ENCODE assay signal across 21 mouse cellular contexts in the genomic region with DNA sequence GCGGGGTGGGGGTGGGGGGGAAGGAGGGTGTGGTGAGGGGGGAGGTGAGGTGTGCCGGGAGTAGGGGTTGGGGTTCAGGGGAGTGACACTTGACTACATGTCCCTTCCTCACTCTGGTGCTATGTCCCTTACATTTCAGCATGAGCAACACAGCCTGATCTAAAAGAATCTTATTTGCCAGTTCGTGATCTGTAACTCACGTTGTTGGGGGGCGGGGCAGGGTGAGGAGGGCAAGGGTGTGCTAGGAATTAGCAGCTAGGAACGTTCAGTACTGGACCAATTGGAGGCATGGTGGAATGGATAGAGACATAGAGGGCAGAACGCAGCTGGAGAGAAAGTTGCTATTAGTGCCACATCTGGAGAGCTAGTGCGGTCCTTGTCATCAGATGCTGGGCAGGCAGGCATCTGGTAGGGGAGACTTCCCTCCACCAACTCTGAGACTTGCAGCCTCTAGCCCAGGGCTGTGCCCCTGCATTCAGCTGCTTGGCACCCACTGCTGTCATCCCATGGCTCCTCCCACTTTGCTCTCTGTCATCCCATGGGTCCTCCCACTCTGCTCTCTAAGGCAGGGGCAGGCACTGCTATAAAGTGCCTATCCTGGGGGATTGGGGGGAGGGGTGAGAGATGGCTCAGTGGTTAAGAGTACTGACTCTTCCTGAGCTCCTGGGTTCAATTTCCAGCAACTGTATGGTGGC. TPM values are rescaled to one million over a fixed set of nuclear protein-coding genes. Genes with fewer than 3 reads are reported as not detected.
DNase-seq lines count a peak whose midpoint lies in the region; ATAC-seq and TF ChIP-seq lines count a peak whose summit lies in the region.
"Had no signal": no experiment of that assay in that cellular context is flagged by ENCODE, and none has a peak within 500 bp of the region (broad histone marks: within the 10 kb centered on the region; RNA-seq: fewer than 3 reads in every experiment).

No protein-coding gene starts in this region.

- no peaks in the 10 kb centered on the region for H3K36me3 ChIP-seq in forebrain, embryonic 13.5 days (ENCODE audit: poor library complexity, severe bottlenecking)
- no peaks in the 10 kb centered on the region for H3K36me3 ChIP-seq in forebrain, embryonic 10.5 days (replicated peaks)
- H3K36me3 ChIP-seq in kidney, postnatal 0 days (ENCODE audit: insufficient read depth, low read length): no peaks in the 10 kb centered on the region
- no peaks in the 10 kb centered on the region for H3K36me3 ChIP-seq in neural tube, embryonic 14.5 days (ENCODE audit: control insufficient read depth, insufficient read depth, low read length)
- H3K36me3 ChIP-seq: liver, embryonic 15.5 days had no signal

- no peak overlapping the region for H3K27ac ChIP-seq in forebrain, embryonic 13.5 days
- H3K27ac ChIP-seq in forebrain, embryonic 10.5 days: no peak overlapping the region
- 0 out of 2 replicates have a peak overlapping the region, but pooled peaks have one; percentile 42 for H3K27ac ChIP-seq in kidney, postnatal 0 days
- H3K27ac ChIP-seq in neural tube, embryonic 14.5 days (ENCODE audit: low read depth, low read length): no peak overlapping the region
- H3K27ac ChIP-seq: gastrocnemius, adult 2 months; liver, embryonic 15.5 days had no signal

- H3K27me3 ChIP-seq in forebrain, embryonic 13.5 days: no peaks in the 10 kb centered on the region
- H3K27me3 ChIP-seq in forebrain, embryonic 10.5 days (ENCODE audit: poor library complexity, severe bottlenecking): no peaks in the 10 kb centered on the region
- no peaks in the 10 kb centered on the region for H3K27me3 ChIP-seq in kidney, postnatal 0 days (ENCODE audit: insufficient read depth, low read length)
- no peaks in the 10 kb centered on the region for H3K27me3 ChIP-seq in neural tube, embryonic 14.5 days (ENCODE audit: control insufficient read depth, insufficient read depth, low read length)

- H3K4me1 ChIP-seq in forebrain, embryonic 13.5 days: peaks cover 12% of the 10 kb centered on the region; the same call in 1 of the 2 replicates
- H3K4me1 ChIP-seq in forebrain, embryonic 10.5 days: peaks cover 33% of the 10 kb centered on the region
- 0 out of 2 replicates have a peak, but pooled peaks cover 7% of the 10 kb centered on the region for H3K4me1 ChIP-seq in kidney, postnatal 0 days (replicated peaks; ENCODE audit: insufficient read depth, low read length)
- peaks cover 4% of the 10 kb centered on the region; the same call in 1 of the 2 replicates for H3K4me1 ChIP-seq in neural tube, embryonic 14.5 days (ENCODE audit: control insufficient read depth, insufficient read depth, low read length)
- H3K4me1 ChIP-seq: liver, embryonic 15.5 days had no signal

- ATAC-seq in forebrain, embryonic 13.5 days: peak; percentile 38; the same call in 1 of the 2 replicates
- ATAC-seq in kidney, postnatal 0 days (replicated peaks; ENCODE audit: low FRiP score, low read depth): peak; percentile 25; the same call in 1 of the 2 replicates
- ATAC-seq in neural tube, embryonic 14.5 days (ENCODE audit: low read depth): 0 out of 2 replicates have a peak, but pooled peaks have one; percentile 28

- DNase-seq in forebrain, embryonic 10.5 days (ENCODE audit: extremely low spot score, low spot score): no peak
- no peak for DNase-seq in kidney, postnatal 0 days (ENCODE audit: low spot score)
- DNase-seq in kidney, adult 11 months: no peak
- no peak for DNase-seq in neural tube, embryonic 10.5 days (ENCODE audit: extremely low spot score, low spot score)
- no peak for DNase-seq in left cerebral cortex, adult 8-10 months (ENCODE audit: low spot score in 2 of 2)
- no peak for DNase-seq in ovary, postnatal 36 days (ENCODE audit: low spot score)
- DNase-seq: adrenal gland, postnatal 25 days; cerebellum, adult 9-11 months; gastrocnemius, adult 2 months; kidney, postnatal 14 days; layer of hippocampus, adult 9-11 months; right cerebral cortex, postnatal 14 days; thymus, postnatal 36 days had no signal

- no peak overlapping the region for H3K4me3 ChIP-seq in forebrain, embryonic 13.5 days
- no peak overlapping the region for H3K4me3 ChIP-seq in forebrain, embryonic 10.5 days
- H3K4me3 ChIP-seq in kidney, postnatal 0 days (replicated peaks; ENCODE audit: low read depth, low read length): no peak overlapping the region
- no peak overlapping the region for H3K4me3 ChIP-seq in neural tube, embryonic 14.5 days (ENCODE audit: low read depth, low read length)
- H3K4me3 ChIP-seq: gastrocnemius, adult 2 months; liver, embryonic 15.5 days had no signal

- no peaks in the 10 kb centered on the region for H3K9me3 ChIP-seq in forebrain, embryonic 13.5 days (replicated peaks)
- no peaks in the 10 kb centered on the region for H3K9me3 ChIP-seq in forebrain, embryonic 10.5 days
- no peaks in the 10 kb centered on the region for H3K9me3 ChIP-seq in kidney, postnatal 0 days (replicated peaks; ENCODE audit: low read length)
- no peaks in the 10 kb centered on the region for H3K9me3 ChIP-seq in neural tube, embryonic 14.5 days (ENCODE audit: control insufficient read depth, low read length)
- H3K9me3 ChIP-seq: liver, embryonic 15.5 days had no signal

- no peak for TF ChIP-seq CTCF in kidney, postnatal 0 days (IDR thresholded peaks at IDR 0.05; ENCODE audit: low read depth)

- no peak overlapping the region for H3K9ac ChIP-seq in forebrain, embryonic 13.5 days
- H3K9ac ChIP-seq in kidney, postnatal 0 days (ENCODE audit: low read depth, low read length): no peak overlapping the region
- H3K9ac ChIP-seq in neural tube, embryonic 14.5 days (replicated peaks; ENCODE audit: low read depth, low read length): no peak overlapping the region
- H3K9ac ChIP-seq: liver, embryonic 15.5 days had no signal

- H3K4me2 ChIP-seq in forebrain, embryonic 13.5 days: no peak overlapping the region
- no peak overlapping the region for H3K4me2 ChIP-seq in kidney, postnatal 0 days (ENCODE audit: low read length)
- H3K4me2 ChIP-seq in neural tube, embryonic 14.5 days (ENCODE audit: low read depth, low read length): no peak overlapping the region
- H3K4me2 ChIP-seq: liver, embryonic 15.5 days had no signal

- WGBS in forebrain, embryonic 13.5 days: 63% methylated on average over 8 of the region's 8 CpGs
- 51% methylated on average over 8 of the region's 8 CpGs for WGBS in forebrain, embryonic 10.5 days
- WGBS in kidney, postnatal 0 days: 50% methylated on average over 8 of the region's 8 CpGs
- WGBS in neural tube, embryonic 14.5 days: 53% methylated on average over 8 of the region's 8 CpGs

RNA-seq across cellular contexts. Expression of a gene that starts 5.8 kb away (rescaled TPM):
- polyA plus RNA-seq in forebrain, embryonic 13.5 days (2015; fragmentation: Nextera tagmentation; extraction: Ambion mirVana): not detected in 2 replicates
- not detected in 2 replicates for polyA plus RNA-seq in forebrain, embryonic 10.5 days (2016; fragmentation: Nextera tagmentation; extraction: Ambion mirVana)
- polyA plus RNA-seq in kidney, postnatal 0 days (2015; fragmentation: Nextera tagmentation; extraction: Ambion mirVana): 40.1 and 40.6 TPM in 2 replicates
- not detected in 2 replicates for polyA plus RNA-seq in neural tube, embryonic 14.5 days (2014; fragmentation: Nextera tagmentation; extraction: Ambion mirVana)
- total RNA-seq in left cerebral cortex, adult 8-10 months (2022): not detected
- total RNA-seq: adrenal gland, postnatal 25 days; gastrocnemius, adult 2 months; heart, adult 8-10 months; left cerebral cortex, postnatal 36 days; monocyte, adult 5-6 weeks had no signal
- polyA plus RNA-seq: heart, postnatal 0 days; liver, embryonic 15.5 days had no signal

RNA-seq across cellular contexts. Expression of a gene that starts 33.8 kb away (rescaled TPM):
- polyA plus RNA-seq in forebrain, embryonic 13.5 days (2015; fragmentation: Nextera tagmentation; extraction: Ambion mirVana): 1.1 and 2.5 TPM in 2 replicates
- 5.9 and 6.9 TPM in 2 replicates for polyA plus RNA-seq in forebrain, embryonic 10.5 days (2016; fragmentation: Nextera tagmentation; extraction: Ambion mirVana)
- polyA plus RNA-seq in kidney, postnatal 0 days (2015; fragmentation: Nextera tagmentation; extraction: Ambion mirVana): 5.6 and 6.7 TPM in 2 replicates
- polyA plus RNA-seq in neural tube, embryonic 14.5 days (2014; fragmentation: Nextera tagmentation; extraction: Ambion mirVana): 0.70 and 0.73 TPM in 2 replicates
- 1 to 10 TPM; 3.8 to 4.7 (median 4.6) TPM for total RNA-seq in left cerebral cortex, adult 8-10 months (2022)
- total RNA-seq: CH12.LX; gastrocnemius, adult 2 months; heart, adult 8-10 months; monocyte, adult 5-6 weeks had no signal

Comparison
In these comparisons a context has a peak if more than half of its experiments do, and no peak if none do; other contexts are left out.
1. RNA of a gene that starts 5.8 kb away (polyA plus RNA-seq): 40.1 to 40.6 TPM in kidney, postnatal 0 days; not detected in forebrain, embryonic 10.5 days, not detected in forebrain, embryonic 13.5 days and not detected in neural tube, embryonic 14.5 days; every median in the first group is over 10 times any median in the second.
2. Peak in every context shown above with its lines, with median percentiles within 50 percentile points of each other: ATAC-seq.